Mouse (Mus musculus): Measurements from ENCODE around the gene Lats2. TPM values are rescaled to one million over a fixed set of nuclear protein-coding genes. Genes with fewer than 3 reads are reported as not detected.
"Not testable (repeated sequence)": the region's sequence is repeated elsewhere in the genome, so short reads cannot be mapped to it uniquely, and the experiment has no call there.

Lats2 gene
- polyA plus RNA-seq, 1 experiment from 2014 or later: 24.5 TPM

DNA sequence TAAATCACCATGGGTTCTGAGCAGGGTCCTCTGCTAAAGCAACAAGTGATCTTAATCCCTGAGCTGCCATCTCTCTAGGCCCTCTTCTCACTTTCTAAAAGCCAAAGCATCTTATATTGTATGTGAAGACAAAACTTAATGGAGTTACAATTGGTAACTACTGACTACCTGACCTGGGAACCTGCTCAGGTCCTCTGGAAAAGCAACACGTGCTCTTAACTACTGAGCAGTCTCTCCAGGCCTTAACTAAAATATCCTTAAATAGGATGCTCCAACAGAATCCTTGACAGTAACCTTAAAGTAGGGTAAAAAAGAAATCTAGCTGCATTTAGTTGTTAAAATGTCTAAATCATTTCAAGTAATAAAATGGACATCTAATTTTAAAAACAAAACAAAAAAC lies 94.6 kb downstream of the Lats2 start:
- WGBS: 33% methylated on average over 1 of the region's 1 CpGs

DNA sequence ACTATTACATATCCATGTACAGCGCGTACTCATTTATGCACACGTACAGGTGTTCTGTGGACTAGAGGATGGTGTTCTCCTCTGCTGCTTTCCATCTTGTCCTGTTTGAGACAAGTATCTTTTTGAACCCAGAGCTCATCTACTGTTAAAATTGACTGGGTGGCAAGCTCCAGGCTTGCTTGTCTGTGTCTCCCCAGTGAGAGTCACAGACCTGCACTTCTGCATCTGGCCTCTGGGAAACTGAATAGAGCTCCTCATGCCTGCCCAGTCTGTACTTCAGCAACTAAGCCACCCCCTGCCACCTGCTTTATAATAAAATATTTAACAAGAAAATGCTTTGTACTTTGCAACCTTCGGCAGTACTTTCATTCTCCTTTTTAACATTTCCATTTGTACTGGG lies 99.9 kb downstream of the Lats2 start:
- Histone ChIP-seq H3K4me2 (no peak overlapping the region), H3K27ac (no peak overlapping the region), H3K4me1 (peaks cover 4% of the 10 kb centered on the region; the same call in 1 of the 2 replicates), H3K9ac (no peak overlapping the region), H3K4me3 (replicated peaks) (no peak overlapping the region), H3K36me3 (peaks cover 6% of the 10 kb centered on the region; the same call in 1 of the 2 replicates), H3K9me3 (replicated peaks) (no peaks in the 10 kb centered on the region), H3K27me3 (no peaks in the 10 kb centered on the region)
- WGBS: 98% methylated on average over 4 of the region's 4 CpGs
- ATAC-seq (replicated peaks; ENCODE audit: low FRiP score): no peak

More for the DNA sequence above, 94.6 kb downstream of the Lats2 start:
- ATAC-seq (replicated peaks; ENCODE audit: low FRiP score): no peak
- H3K4me3 ChIP-seq (replicated peaks): peak overlapping the region; percentile 83
- no peak overlapping the region for H3K27ac ChIP-seq
- H3K9me3 ChIP-seq (replicated peaks): no peaks in the 10 kb centered on the region
- peaks cover 19% of the 10 kb centered on the region for H3K4me1 ChIP-seq
- H3K4me2 ChIP-seq: peak overlapping the region; percentile 81
- H3K9ac ChIP-seq: peak overlapping the region; percentile 76
- peaks cover 3% of the 10 kb centered on the region; the same call in 1 of the 2 replicates for H3K36me3 ChIP-seq
- H3K27me3 ChIP-seq: no peaks in the 10 kb centered on the region

DNA sequence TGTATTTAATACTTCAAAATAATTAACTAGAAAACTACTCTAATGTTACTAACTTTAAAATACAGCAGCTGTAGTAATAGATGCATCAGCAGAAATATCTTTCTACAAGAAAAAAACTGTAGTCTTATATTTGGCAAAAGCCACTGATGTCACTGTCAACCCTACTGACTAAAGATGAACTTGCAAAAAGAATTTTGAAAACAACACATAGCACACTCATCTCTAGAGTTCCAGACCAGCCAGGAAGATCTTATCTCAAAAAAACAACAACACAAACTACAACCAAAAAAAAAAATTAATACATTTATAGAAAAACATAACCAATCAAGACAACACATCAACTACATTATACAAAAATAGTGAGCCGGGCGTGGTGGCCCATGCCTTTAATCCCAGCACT lies 100.7 kb downstream of the Lats2 start:
- 0 out of 2 replicates have a peak, but pooled peaks cover 2% of the 10 kb centered on the region for H3K4me1 ChIP-seq
- peaks cover 6% of the 10 kb centered on the region for H3K36me3 ChIP-seq
- no peak overlapping the region for H3K27ac ChIP-seq
- H3K4me3 ChIP-seq (replicated peaks): no peak overlapping the region
- H3K9me3 ChIP-seq (replicated peaks): no peaks in the 10 kb centered on the region
- WGBS: 95% methylated on average over 2 of the region's 2 CpGs
- H3K9ac ChIP-seq: no peak overlapping the region
- no peak overlapping the region for H3K4me2 ChIP-seq
- H3K27me3 ChIP-seq: no peaks in the 10 kb centered on the region
- no peak for ATAC-seq (replicated peaks; ENCODE audit: low FRiP score)

DNA sequence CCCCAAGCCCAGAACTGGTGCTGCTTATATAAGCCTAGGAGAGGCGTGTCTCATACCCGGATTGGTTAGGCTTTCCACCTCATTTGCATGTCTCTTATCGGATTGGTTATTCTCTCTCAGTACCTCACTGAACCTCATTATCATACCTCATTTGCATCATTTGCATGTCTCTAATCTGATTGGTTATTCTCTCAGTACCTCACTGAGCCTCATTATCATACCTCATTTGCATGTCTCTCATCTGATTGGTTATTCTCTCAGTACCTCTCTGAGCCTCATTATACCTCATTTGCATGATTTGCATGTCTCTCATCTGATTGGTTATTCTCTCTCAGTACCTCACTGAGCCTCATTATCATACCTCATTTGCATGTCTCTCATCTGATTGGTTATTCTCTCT lies 101.7 kb downstream of the Lats2 start:
- not testable (repeated sequence) for H3K9me3 ChIP-seq (replicated peaks); H3K27ac ChIP-seq; H3K4me3 ChIP-seq (replicated peaks); H3K36me3 ChIP-seq; H3K4me2 ChIP-seq; H3K9ac ChIP-seq; ATAC-seq (replicated peaks; ENCODE audit: low FRiP score); H3K4me1 ChIP-seq; H3K27me3 ChIP-seq
- 98% methylated on average over 3 of the region's 3 CpGs for WGBS

DNA sequence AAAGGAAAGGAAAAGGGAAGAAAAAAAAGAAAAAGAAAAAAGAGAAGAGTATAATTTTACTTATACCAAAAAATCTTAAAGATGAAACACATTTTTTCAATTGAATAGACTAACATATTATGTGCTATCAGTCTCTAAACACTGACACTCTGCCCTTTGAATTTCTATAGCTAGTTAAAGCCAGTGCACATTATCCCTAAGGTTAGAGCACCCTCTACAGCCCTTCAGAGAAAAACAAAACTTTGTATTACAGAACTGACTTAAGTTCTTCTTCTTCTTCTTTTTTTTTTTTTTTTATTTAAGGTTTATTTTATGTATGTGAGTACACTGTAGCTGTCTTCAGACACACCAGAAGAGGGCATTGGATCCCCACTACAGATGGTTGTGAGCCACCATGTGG lies 108.7 kb downstream of the Lats2 start:
- Histone ChIP-seq H3K4me1 (no peaks in the 10 kb centered on the region), H3K9me3 (replicated peaks) (no peaks in the 10 kb centered on the region), H3K36me3 (peaks cover 9% of the 10 kb centered on the region), H3K4me3 (replicated peaks) (no peak overlapping the region), H3K27ac (no peak overlapping the region), H3K4me2 (no peak overlapping the region), H3K27me3 (no peaks in the 10 kb centered on the region), H3K9ac (no peak overlapping the region)
- no peak for ATAC-seq (replicated peaks; ENCODE audit: low FRiP score)

DNA sequence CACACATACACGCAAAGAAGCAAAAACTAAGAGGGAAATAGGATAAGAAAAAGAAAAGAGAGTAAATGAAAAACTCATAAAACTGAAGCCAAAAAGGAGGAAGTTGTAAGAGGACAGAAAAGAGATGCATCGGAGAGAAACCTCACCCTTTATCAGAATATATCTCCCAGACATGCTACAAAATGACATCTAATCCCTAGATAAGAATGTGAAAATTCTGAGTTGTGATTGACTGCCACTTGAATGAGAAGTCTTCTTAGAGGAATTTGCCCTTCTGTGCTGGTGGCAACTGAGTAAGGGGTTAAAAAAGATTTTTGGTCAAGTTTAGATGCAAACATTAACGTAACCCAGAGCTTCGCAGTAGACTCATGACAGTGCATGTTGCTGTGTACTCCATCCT lies 112.0 kb downstream of the Lats2 start:
- Histone ChIP-seq H3K4me2 (no peak overlapping the region), H3K9me3 (replicated peaks) (no peaks in the 10 kb centered on the region), H3K9ac (no peak overlapping the region), H3K27me3 (no peaks in the 10 kb centered on the region), H3K4me1 (no peaks in the 10 kb centered on the region), H3K36me3 (peaks cover 19% of the 10 kb centered on the region), H3K4me3 (replicated peaks) (no peak overlapping the region), H3K27ac (no peak overlapping the region)
- whole genome bisulfite sequencing: 81% methylated on average over 4 of the region's 4 CpGs
- no peak for ATAC-seq (replicated peaks; ENCODE audit: low FRiP score)

Small RNA genes within 50 kb of the gene (microRNA-seq; reads per million reads assigned to microRNA genes)
- gene Mir3077: not detected

Other genes starting within 250 kb of the Lats2 start
- gene Il17d, start 233.6 kb downstream of the Lats2 start, polyA plus RNA-seq (2015; fragmentation: Nextera tagmentation; extraction: Ambion mirVana): 2.1 and 2.9 TPM in 2 replicates
- 82.3 and 89.2 TPM in 2 replicates for gene Eef1akmt1, start 186.8 kb downstream of the Lats2 start, polyA plus RNA-seq (2015; fragmentation: Nextera tagmentation; extraction: Ambion mirVana)
- gene Xpo4, start 93.0 kb downstream of the Lats2 start, polyA plus RNA-seq (2015; fragmentation: Nextera tagmentation; extraction: Ambion mirVana): 22.4 and 24.0 TPM in 2 replicates
- gene Gm49361, start 12.3 kb downstream of the Lats2 start, polyA plus RNA-seq (2015; fragmentation: Nextera tagmentation; extraction: Ambion mirVana): not detected in 2 replicates
- gene Sap18, start 39.8 kb upstream of the Lats2 start, polyA plus RNA-seq (2015; fragmentation: Nextera tagmentation; extraction: Ambion mirVana): 25.0 and 28.5 TPM in 2 replicates
- gene Ska3, start 67.8 kb upstream of the Lats2 start, polyA plus RNA-seq (2015; fragmentation: Nextera tagmentation; extraction: Ambion mirVana): 43.1 and 44.1 TPM in 2 replicates
- 146 and 147 TPM in 2 replicates for gene Mrpl57, start 67.8 kb upstream of the Lats2 start, polyA plus RNA-seq (2015; fragmentation: Nextera tagmentation; extraction: Ambion mirVana)
- 70.8 and 77.5 TPM in 2 replicates for gene Zdhhc20, start 131.9 kb upstream of the Lats2 start, polyA plus RNA-seq (2015; fragmentation: Nextera tagmentation; extraction: Ambion mirVana)
- gene Micu2, start 240.9 kb upstream of the Lats2 start, polyA plus RNA-seq (2015; fragmentation: Nextera tagmentation; extraction: Ambion mirVana): 82.2 and 86.3 TPM in 2 replicates

All from kidney, embryonic 15.5 days (tissue).